Mouse (Mus musculus): ENCODE data around the gene Man1c1.

Man1c1 gene

GRCm38 (mm10) chr4:134723251-134723650 lies 19.2 kb upstream of the Man1c1 start:
- DNase-seq, result no peak

- no peak for DNase-seq
These were observed 17.0 kb upstream of the Man1c1 start for GRCm38 (mm10) chr4:134721076-134721475.

- no peak for DNase-seq
These were observed 16.3 kb upstream of the Man1c1 start for GRCm38 (mm10) chr4:134720371-134720770.

- DNase-seq, result no peak
These were observed 15.4 kb upstream of the Man1c1 start for GRCm38 (mm10) chr4:134719489-134719888.

GRCm38 (mm10) chr4:134713937-134714336 lies 9.8 kb upstream of the Man1c1 start:
- peak; percentile 71 for DNase-seq

- no peak for DNase-seq
These were observed 1.2 kb upstream of the Man1c1 start for GRCm38 (mm10) chr4:134705311-134705710.

- DNase-seq, result no peak
These were observed 500 bp upstream of the Man1c1 start for GRCm38 (mm10) chr4:134704590-134704989.

- no peak for DNase-seq
These were observed 882 bp downstream of the Man1c1 start for GRCm38 (mm10) chr4:134702981-134703834.

- DNase-seq, result peak; percentile 78
These were observed 2.2 kb downstream of the Man1c1 start for GRCm38 (mm10) chr4:134701934-134702333.

GRCm38 (mm10) chr4:134700911-134701310 lies 3.2 kb downstream of the Man1c1 start:
- DNase-seq, result no peak

GRCm38 (mm10) chr4:134693202-134693940 lies 10.7 kb downstream of the Man1c1 start:
- DNase-seq, result no peak

GRCm38 (mm10) chr4:134692388-134692787 lies 11.7 kb downstream of the Man1c1 start:
- no peak for DNase-seq

GRCm38 (mm10) chr4:134686022-134686661 lies 17.9 kb downstream of the Man1c1 start:
- no peak for DNase-seq

GRCm38 (mm10) chr4:134684637-134685338 lies 19.3 kb downstream of the Man1c1 start:
- DNase-seq, result no peak

GRCm38 (mm10) chr4:134683892-134684291 lies 20.2 kb downstream of the Man1c1 start:
- no peak for DNase-seq

GRCm38 (mm10) chr4:134683008-134683407 lies 21.1 kb downstream of the Man1c1 start:
- DNase-seq, result peak; percentile 55

GRCm38 (mm10) chr4:134682423-134682822 lies 21.7 kb downstream of the Man1c1 start:
- DNase-seq, result no peak

- no peak for DNase-seq
These were observed 22.3 kb downstream of the Man1c1 start for GRCm38 (mm10) chr4:134681819-134682218.

GRCm38 (mm10) chr4:134677556-134678508 lies 26.3 kb downstream of the Man1c1 start:
- peak; percentile 53 for DNase-seq

- DNase-seq, result no peak
These were observed 28.3 kb downstream of the Man1c1 start for GRCm38 (mm10) chr4:134675800-134676199.

- DNase-seq, result no peak
These were observed 29.1 kb downstream of the Man1c1 start for GRCm38 (mm10) chr4:134674970-134675369.

Measured in right cerebral cortex, postnatal 25 days (tissue).